Mouse (Mus musculus): Measurements from ENCODE around the gene Bckdha. TPM values are rescaled to one million over a fixed set of nuclear protein-coding genes. Genes with fewer than 3 reads are reported as not detected.

Bckdha gene
- polyA plus RNA-seq, 1 experiment from 2014 or later = 50.7 TPM

GRCm38 (mm10) chr7:25591226-25591625 is 67.6 kb downstream of the Bckdha start:
- H3K36me3 ChIP-seq = no peaks in the 10 kb centered on the region
- H3K9me3 ChIP-seq = no peaks in the 10 kb centered on the region
- no peaks in the 10 kb centered on the region for H3K4me1 ChIP-seq (replicated peaks)
- no peaks in the 10 kb centered on the region for H3K27me3 ChIP-seq
- H3K4me2 ChIP-seq = no peak overlapping the region
- no peak overlapping the region for H3K27ac ChIP-seq (replicated peaks)
- H3K4me3 ChIP-seq = no peak overlapping the region
- no peak for ATAC-seq (ENCODE audit: low read depth)
- H3K9ac ChIP-seq = no peak overlapping the region
- 82% methylated on average over 2 of the region's 2 CpGs for WGBS

GRCm38 (mm10) chr7:25585351-25586204 is 73.2 kb downstream of the Bckdha start:
- Histone ChIP-seq H3K9ac (no peak overlapping the region), H3K27me3 (no peaks in the 10 kb centered on the region), H3K4me1 (replicated peaks) (no peaks in the 10 kb centered on the region), H3K4me3 (no peak overlapping the region), H3K36me3 (no peaks in the 10 kb centered on the region), H3K9me3 (no peaks in the 10 kb centered on the region), H3K27ac (replicated peaks) (no peak overlapping the region), H3K4me2 (no peak overlapping the region)
- ATAC-seq (ENCODE audit: low read depth) = no peak
- WGBS = 79% methylated on average over 9 of the region's 9 CpGs

- H3K27ac ChIP-seq (replicated peaks) = no peak overlapping the region
- ATAC-seq (ENCODE audit: low read depth) = no peak
- no peak overlapping the region for H3K4me3 ChIP-seq
- H3K9me3 ChIP-seq = no peaks in the 10 kb centered on the region
- H3K27me3 ChIP-seq = no peaks in the 10 kb centered on the region
- H3K4me1 ChIP-seq (replicated peaks) = no peaks in the 10 kb centered on the region
- no peak overlapping the region for H3K9ac ChIP-seq
- H3K36me3 ChIP-seq = no peaks in the 10 kb centered on the region
- 89% methylated on average over 5 of the region's 5 CpGs for WGBS
- no peak overlapping the region for H3K4me2 ChIP-seq
Measured at GRCm38 (mm10) chr7:25584651-25585050, 74.1 kb downstream of the Bckdha start.

- Histone ChIP-seq H3K4me3 (no peak overlapping the region), H3K9ac (no peak overlapping the region), H3K4me2 (no peak overlapping the region), H3K27me3 (no peaks in the 10 kb centered on the region), H3K4me1 (replicated peaks) (no peaks in the 10 kb centered on the region), H3K27ac (replicated peaks) (no peak overlapping the region), H3K9me3 (no peaks in the 10 kb centered on the region), H3K36me3 (no peaks in the 10 kb centered on the region)
- no peak for ATAC-seq (ENCODE audit: low read depth)
- WGBS = 90% methylated on average over 15 of the region's 15 CpGs
Measured at GRCm38 (mm10) chr7:25582301-25582810, 76.4 kb downstream of the Bckdha start.

Other genes with a start within 250 kb of the Bckdha start
- 0.41 and 0.63 TPM in 2 replicates for gene Cxcl17, start 246.1 kb downstream of the Bckdha start, polyA plus RNA-seq (2015; fragmentation: Nextera tagmentation; extraction: Ambion mirVana)
- 1.5 and 2.2 TPM in 2 replicates for gene Ceacam1, start 181.4 kb downstream of the Bckdha start, polyA plus RNA-seq (2015; fragmentation: Nextera tagmentation; extraction: Ambion mirVana)
- 0.14 TPM in 1 of 2 replicates, not detected in the other for gene Ceacam2, start 119.1 kb downstream of the Bckdha start, polyA plus RNA-seq (2015; fragmentation: Nextera tagmentation; extraction: Ambion mirVana)
- gene Erich4, start 43.1 kb downstream of the Bckdha start, polyA plus RNA-seq (2015; fragmentation: Nextera tagmentation; extraction: Ambion mirVana) = not detected in 2 replicates
- 35.3 and 42.2 TPM in 2 replicates for gene Dmac2, start 39.6 kb downstream of the Bckdha start, polyA plus RNA-seq (2015; fragmentation: Nextera tagmentation; extraction: Ambion mirVana)
- gene B3gnt8, start 32.3 kb downstream of the Bckdha start, polyA plus RNA-seq (2015; fragmentation: Nextera tagmentation; extraction: Ambion mirVana) = 2.9 and 6.3 TPM in 2 replicates
- 41.8 and 45.1 TPM in 2 replicates for gene Exosc5, start 183 bp upstream of the Bckdha start, polyA plus RNA-seq (2015; fragmentation: Nextera tagmentation; extraction: Ambion mirVana)
- gene Tmem91, start 16.2 kb upstream of the Bckdha start, polyA plus RNA-seq (2015; fragmentation: Nextera tagmentation; extraction: Ambion mirVana) = 13.1 and 14.3 TPM in 2 replicates
- gene B9d2, start 21.8 kb upstream of the Bckdha start, polyA plus RNA-seq (2015; fragmentation: Nextera tagmentation; extraction: Ambion mirVana) = 33.6 and 42.6 TPM in 2 replicates
- 1.2 and 2.1 TPM in 2 replicates for gene Tgfb1, start 28.0 kb upstream of the Bckdha start, polyA plus RNA-seq (2015; fragmentation: Nextera tagmentation; extraction: Ambion mirVana)
- 33.0 and 38.2 TPM in 2 replicates for gene Ccdc97, start 60.1 kb upstream of the Bckdha start, polyA plus RNA-seq (2015; fragmentation: Nextera tagmentation; extraction: Ambion mirVana)
- 45.1 and 51.1 TPM in 2 replicates for gene Hnrnpul1, start 95.8 kb upstream of the Bckdha start, polyA plus RNA-seq (2015; fragmentation: Nextera tagmentation; extraction: Ambion mirVana)
- gene Axl, start 129.7 kb upstream of the Bckdha start, polyA plus RNA-seq (2015; fragmentation: Nextera tagmentation; extraction: Ambion mirVana) = 25.4 and 26.7 TPM in 2 replicates
- 2.2 and 3.0 TPM in 2 replicates for gene Cyp2s1, start 157.9 kb upstream of the Bckdha start, polyA plus RNA-seq (2015; fragmentation: Nextera tagmentation; extraction: Ambion mirVana)
- gene Cyp2b10, start 238.6 kb upstream of the Bckdha start, polyA plus RNA-seq (2015; fragmentation: Nextera tagmentation; extraction: Ambion mirVana) = not detected in 2 replicates